ENCODE assay signal across 13 mouse cellular contexts in genomic region chr2:119318043-119318710, GRCm38 (mm10). TPM values are rescaled to one million over a fixed set of nuclear protein-coding genes. Genes with fewer than 3 reads are reported as not detected.
DNase-seq lines count a peak whose midpoint lies in the region; ATAC-seq and TF ChIP-seq lines count a peak whose summit lies in the region.
"Had no signal": no experiment of that assay in that cellular context is flagged by ENCODE, and none has a peak within 500 bp of the region (broad histone marks: within the 10 kb centered on the region; RNA-seq: fewer than 3 reads in every experiment).

No protein-coding gene starts in this region.

- H3K36me3 ChIP-seq in liver, adult 2 months (ENCODE audit: control insufficient read depth, insufficient read depth, low read length), result no peaks in the 10 kb centered on the region
- H3K36me3 ChIP-seq in liver, embryonic 12.5 days, result no peaks in the 10 kb centered on the region
- no peaks in the 10 kb centered on the region for H3K36me3 ChIP-seq in myocyte (ENCODE audit: control insufficient read depth, insufficient read depth)
- H3K36me3 ChIP-seq: hindbrain, embryonic 12.5 days; liver, embryonic 15.5 days; midbrain, embryonic 12.5 days had no signal

- WGBS in liver, adult 2 months, result 31% methylated on average over 3 of the region's 3 CpGs
- 62% methylated on average over 3 of the region's 3 CpGs for WGBS in liver, embryonic 12.5 days (ENCODE audit: insufficient replicate concordance)

- no peak overlapping the region for H3K4me2 ChIP-seq in liver, embryonic 12.5 days
- H3K4me2 ChIP-seq in myocyte (ENCODE audit: low read depth), result no peak overlapping the region
- H3K4me2 ChIP-seq: hindbrain, embryonic 12.5 days; liver, embryonic 15.5 days; midbrain, embryonic 12.5 days had no signal

- H3K79me2 ChIP-seq in liver, adult 2 months (ENCODE audit: control insufficient read depth, insufficient read depth, low read length), result no peaks in the 10 kb centered on the region
- H3K79me2 ChIP-seq in myocyte (ENCODE audit: control insufficient read depth, insufficient read depth), result no peaks in the 10 kb centered on the region

- H3K4me1 ChIP-seq in liver, adult 2 months (ENCODE audit: control insufficient read depth, insufficient read depth, low read length), result peaks cover 3% of the 10 kb centered on the region
- peaks cover 50% of the 10 kb centered on the region for H3K4me1 ChIP-seq in liver, embryonic 12.5 days

- H3ac ChIP-seq in myocyte (ENCODE audit: control insufficient read depth, insufficient read length), result no peak overlapping the region

- H3K9me3 ChIP-seq in liver, embryonic 12.5 days (replicated peaks), result no peaks in the 10 kb centered on the region; the same call in 1 of the 2 replicates
- H3K9me3 ChIP-seq: liver, embryonic 15.5 days had no signal

- no peak overlapping the region for H3K9ac ChIP-seq in liver, adult 2 months (ENCODE audit: low read depth, low read length)
- H3K9ac ChIP-seq in liver, embryonic 12.5 days, result no peak overlapping the region
- H3K9ac ChIP-seq: hindbrain, embryonic 12.5 days; liver, embryonic 15.5 days; midbrain, embryonic 12.5 days had no signal

- no peak overlapping the region for H3K4me3 ChIP-seq in liver, adult 2 months (ENCODE audit: insufficient read depth, low read depth, low read length)
- no peak overlapping the region for H3K4me3 ChIP-seq in liver, embryonic 12.5 days
- no peak overlapping the region for H3K4me3 ChIP-seq in myocyte
- H3K4me3 ChIP-seq: hindbrain, embryonic 12.5 days; liver, embryonic 15.5 days; midbrain, embryonic 12.5 days had no signal

- TF ChIP-seq POLR2A in liver, adult 2 months (IDR thresholded peaks at IDR 0.05; ENCODE audit: extremely low read depth, insufficient read depth, low read length), result no peak
- no peak for TF ChIP-seq POLR2A in myocyte (IDR thresholded peaks at IDR 0.05; ENCODE audit: insufficient read length, low read depth)

- ATAC-seq in liver, embryonic 12.5 days, result no peak

- peak; percentile 47 for DNase-seq in adrenal gland, postnatal 10 days
- DNase-seq in adrenal gland, postnatal 25 days, result no peak
- DNase-seq in liver, adult 2 months (ENCODE audit: extremely low read depth, low read depth, low spot score), result peak; percentile 43
- peak; percentile 66 to 67 for DNase-seq in kidney, adult 8-10 months
- no peak for DNase-seq in thymus, postnatal 36 days
- DNase-seq in left cerebral cortex, adult 8-10 months (ENCODE audit: low spot score in 2 of 2), result no peak
- DNase-seq: cerebellum, adult 18-20 months; spleen, adult 18-20 months had no signal

- no peak for TF ChIP-seq CTCF in liver, adult 2 months (IDR thresholded peaks at IDR 0.05; ENCODE audit: low read depth, low read length)

- peaks cover 7% of the 10 kb centered on the region; the same call in 1 of the 2 replicates for H3K27me3 ChIP-seq in liver, adult 2 months (ENCODE audit: control insufficient read depth, insufficient read depth, low read length)
- H3K27me3 ChIP-seq in liver, embryonic 12.5 days (replicated peaks), result peaks cover 55% of the 10 kb centered on the region
- no peaks in the 10 kb centered on the region for H3K27me3 ChIP-seq in myocyte (ENCODE audit: control insufficient read depth, insufficient read depth, insufficient read length)

- no peak overlapping the region for H3K27ac ChIP-seq in liver, adult 2 months (replicated peaks; ENCODE audit: insufficient read depth, low read depth, low read length)
- no peak overlapping the region for H3K27ac ChIP-seq in liver, embryonic 12.5 days
- H3K27ac ChIP-seq: hindbrain, embryonic 12.5 days; liver, embryonic 15.5 days; midbrain, embryonic 12.5 days had no signal

TF ChIP-seq in myocyte, 11 proteins besides CTCF, POLR2A, EP300 and RAD21:
- TF ChIP-seq CEBPB (IDR thresholded peaks at IDR 0.05; ENCODE audit: insufficient read depth, poor library complexity, severe bottlenecking) (no peak), MYOD1 (IDR thresholded peaks at IDR 0.05; ENCODE audit: control insufficient read depth in 1 of 3, insufficient read length in 2 of 3, low read depth in 2 of 3) (peak in 2 of 3 experiments; percentile 27 to 54), MAX (IDR thresholded peaks at IDR 0.05; ENCODE audit: low read depth) (no peak), MYOG (IDR thresholded peaks at IDR 0.05; ENCODE audit: control insufficient read depth in 1 of 3, insufficient read depth in 1 of 3, insufficient read length in 2 of 3, low read depth in 2 of 3) (peak in 2 of 3 experiments; percentile 17 to 77), SRF (IDR thresholded peaks at IDR 0.05; ENCODE audit: control insufficient read depth, insufficient read length, low read depth) (no peak), TCF3 (IDR thresholded peaks at IDR 0.05; ENCODE audit: insufficient read length, low read depth) (no peak), USF1 (IDR thresholded peaks at IDR 0.05; ENCODE audit: low read depth) (no peak), REST (IDR thresholded peaks at IDR 0.05; ENCODE audit: insufficient read depth, insufficient read length) (no peak), E2F4 (IDR thresholded peaks at IDR 0.05; ENCODE audit: insufficient read depth) (no peak), TCF12 (IDR thresholded peaks at IDR 0.05; ENCODE audit: insufficient read depth, poor library complexity, severe bottlenecking) (no peak), POLR2AphosphoS2 (IDR thresholded peaks at IDR 0.05; ENCODE audit: insufficient read length, low read depth) (no peak)

RNA-seq across cellular contexts. Expression of gene Dll4, which starts 7.4 kb away (rescaled TPM):
- total RNA-seq in adrenal gland, postnatal 10 days (2021), result 10 to 100 TPM; 16.4 to 18.4 TPM
- 8.0 and 12.9 TPM in 2 replicates for total RNA-seq in adrenal gland, postnatal 25 days (2021)
- total RNA-seq in liver, adult 2 months (2014; rRNA removed), result 3.0 and 5.2 TPM in 2 replicates
- polyA plus RNA-seq in liver, adult 2 months (2012; rRNA removed), result 3.1 and 4.1 TPM in 2 replicates
- polyA plus RNA-seq in liver, embryonic 12.5 days (2016; fragmentation: Nextera tagmentation; extraction: Ambion mirVana), result 3.0 and 3.1 TPM in 2 replicates
- not detected for polyA plus RNA-seq in myocyte (2012; fragmentation: generic; extraction: Trizol)
- total RNA-seq in left cerebral cortex, adult 8-10 months (2022), result 1 to 10 TPM; 2.0 to 3.9 (median 3.0) TPM

RNA-seq across cellular contexts. Expression of gene Vps18, which starts 29.6 kb away (rescaled TPM):
- 10 to 100 TPM; 16.0 to 17.7 TPM for total RNA-seq in adrenal gland, postnatal 10 days (2021)
- total RNA-seq in adrenal gland, postnatal 25 days (2021), result 18.5 and 21.1 TPM in 2 replicates
- total RNA-seq in liver, adult 2 months (2014; rRNA removed), result 4.4 and 7.5 TPM in 2 replicates
- 13.4 and 14.8 TPM in 2 replicates for polyA plus RNA-seq in liver, adult 2 months (2012; rRNA removed)
- polyA plus RNA-seq in liver, embryonic 12.5 days (2016; fragmentation: Nextera tagmentation; extraction: Ambion mirVana), result 9.8 and 10.3 TPM in 2 replicates
- polyA plus RNA-seq in myocyte (2012; fragmentation: generic; extraction: Trizol), result 18.2 TPM
- total RNA-seq in left cerebral cortex, adult 8-10 months (2022), result 10 to 100 TPM; 46.8 to 52.2 (median 49.4) TPM

RNA-seq across cellular contexts. Expression of gene Chac1, which starts 32.9 kb away (rescaled TPM):
- 1 to 10 TPM; 2.4 to 5.8 TPM for total RNA-seq in adrenal gland, postnatal 10 days (2021)
- 5.0 and 10.2 TPM in 2 replicates for total RNA-seq in adrenal gland, postnatal 25 days (2021)
- total RNA-seq in liver, adult 2 months (2014; rRNA removed), result 3.2 and 5.5 TPM in 2 replicates
- 4.1 and 6.1 TPM in 2 replicates for polyA plus RNA-seq in liver, adult 2 months (2012; rRNA removed)
- 1.0 and 1.4 TPM in 2 replicates for polyA plus RNA-seq in liver, embryonic 12.5 days (2016; fragmentation: Nextera tagmentation; extraction: Ambion mirVana)
- 273 TPM for polyA plus RNA-seq in myocyte (2012; fragmentation: generic; extraction: Trizol)
- 10 to 100 TPM in 1 of 4 experiments, 1 to 10 TPM in 3; 6.9 to 10.9 (median 8.1) TPM for total RNA-seq in left cerebral cortex, adult 8-10 months (2022)

RNA-seq across cellular contexts. Expression of gene Rhov, which starts 47.1 kb away (rescaled TPM):
- under 1 TPM; 0.27 to 0.36 TPM for total RNA-seq in adrenal gland, postnatal 10 days (2021)
- 0.49 TPM in 1 of 2 replicates, not detected in the other for total RNA-seq in adrenal gland, postnatal 25 days (2021)
- not detected in 2 replicates for total RNA-seq in liver, adult 2 months (2014; rRNA removed)
- polyA plus RNA-seq in liver, adult 2 months (2012; rRNA removed), result not detected in 2 replicates
- 0.07 TPM in 1 of 2 replicates, not detected in the other for polyA plus RNA-seq in liver, embryonic 12.5 days (2016; fragmentation: Nextera tagmentation; extraction: Ambion mirVana)
- polyA plus RNA-seq in myocyte (2012; fragmentation: generic; extraction: Trizol), result 0.35 TPM
- total RNA-seq in left cerebral cortex, adult 8-10 months (2022), result 10 to 100 TPM; 11.1 to 12.5 (median 11.7) TPM

Comparison
In these comparisons a context has a peak if more than half of its experiments do, and no peak if none do; other contexts are left out.
1. DNase-seq: peak in adrenal gland, postnatal 10 days (single experiment), liver, adult 2 months (single experiment) and kidney, adult 8-10 months (2 of 2); none in adrenal gland, postnatal 25 days (single experiment), thymus, postnatal 36 days (0 of 2) and left cerebral cortex, adult 8-10 months (0 of 2).